Mouse (Mus musculus) embryonic facial prominence, embryonic 12.5 days (tissue): Measurements from ENCODE around the gene Gpc6. TPM values are rescaled to one million over a fixed set of nuclear protein-coding genes. Genes with fewer than 3 reads are reported as not detected.

Experiments
- ATAC-seq: fragments of 200-750 bp; cut with Nextera tagmentation; 2 replicates; pipeline ENCODE4 v1.8.0; 2017; ENCODE audit not compliant: insufficient number of reproducible peaks, insufficient read depth, low FRiP score, low TSS enrichment
- H3K27ac ChIP-seq: fragments of 300-500 bp; sonication (generic); 2 replicates; pipeline ENCODE4 v1.5.1; 2016; ENCODE audit warnings: mild to moderate bottlenecking
- H3K27me3 ChIP-seq: fragments of 300-500 bp; sonication (generic); 2 replicates; pipeline ENCODE4 v1.6.1; 2016; ENCODE audit warnings: mild to moderate bottlenecking, moderate library complexity
- H3K36me3 ChIP-seq: fragments of 300-500 bp; sonication (generic); 2 replicates; pipeline ENCODE4 v1.6.1; 2016; ENCODE audit warnings: mild to moderate bottlenecking
- H3K4me1 ChIP-seq: fragments of 300-500 bp; sonication (generic); 2 replicates; pipeline ENCODE4 v1.6.1; 2016
- H3K4me2 ChIP-seq: fragments of 300-500 bp; sonication (generic); replicated peaks from 2 replicates; pipeline ENCODE4 v1.6.1; 2016; ENCODE audit warnings: mild to moderate bottlenecking, moderate library complexity
- H3K4me3 ChIP-seq: fragments of 300-500 bp; sonication (generic); 2 replicates; pipeline ENCODE4 v1.5.1; 2016; ENCODE audit warnings: mild to moderate bottlenecking
- H3K9ac ChIP-seq: fragments of 300-500 bp; sonication (generic); 2 replicates; pipeline ENCODE4 v1.6.1; 2016; ENCODE audit warnings: mild to moderate bottlenecking, moderate library complexity
- H3K9me3 ChIP-seq: fragments of 300-500 bp; sonication (generic); 2 replicates; pipeline ENCODE4 v1.6.1; 2016; ENCODE audit warnings: mild to moderate bottlenecking, moderate library complexity
- WGBS: fragments of 180-500 bp; shearing (Covaris S2); methylation state at CpG from one replicate; pipeline ENCODE4 v1.1.7; 2016; 5-methylcytosine and 5-hydroxymethylcytosine counted together
- polyA plus RNA-seq: library from polyadenylated mRNA; unstranded; fragments of >200 nt; fragmentation: Nextera tagmentation; extraction: Ambion mirVana; gene quantifications from 2 replicates; pipeline ENCODE4 v1.2.1, GENCODE M21; 2016

The Gpc6 gene
- polyA plus RNA-seq, 1 experiment from 2014 or later = 76.9 TPM

- Histone ChIP-seq H3K9ac (no peak overlapping the region), H3K4me2 (no peak overlapping the region), H3K27me3 (no peaks in the 10 kb centered on the region), H3K4me1 (peaks cover 15% of the 10 kb centered on the region), H3K27ac (peak overlapping the region; percentile 17; the same call in 1 of the 2 replicates), H3K36me3 (no peaks in the 10 kb centered on the region), H3K9me3 (no peaks in the 10 kb centered on the region), H3K4me3 (no peak overlapping the region)
- no peak for ATAC-seq
- WGBS = 83% methylated on average over 2 of the region's 2 CpGs
Measured at GRCm38 (mm10) chr14:117651938-117652337, 726.8 kb downstream of the Gpc6 start.

DNA sequence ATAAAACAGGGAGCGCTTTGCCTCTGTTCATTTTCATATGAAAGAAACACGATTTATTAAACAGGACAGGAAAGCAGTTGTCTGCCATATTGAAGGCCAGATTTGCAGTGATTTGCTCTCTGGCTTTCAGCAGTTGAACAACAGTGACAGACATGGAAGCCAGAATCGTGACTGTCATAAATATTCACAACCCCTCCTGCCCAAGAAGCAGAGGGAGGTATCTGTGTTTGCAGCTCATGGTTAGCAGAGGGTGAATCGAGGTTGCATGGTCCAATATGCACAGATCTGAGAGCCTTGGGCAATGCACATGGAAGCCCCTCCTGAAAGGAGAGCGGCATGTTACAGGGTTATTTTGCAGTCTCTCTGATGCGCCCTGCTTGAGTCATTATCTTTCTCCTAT is 730.3 kb downstream of the Gpc6 start:
- WGBS = 82% methylated on average over 6 of the region's 6 CpGs
- no peak overlapping the region for H3K4me2 ChIP-seq
- H3K27ac ChIP-seq = no peak overlapping the region
- H3K9me3 ChIP-seq = no peaks in the 10 kb centered on the region
- no peak overlapping the region for H3K9ac ChIP-seq
- peaks cover 7% of the 10 kb centered on the region; the same call in 1 of the 2 replicates for H3K4me1 ChIP-seq
- H3K4me3 ChIP-seq = no peak overlapping the region
- H3K27me3 ChIP-seq = no peaks in the 10 kb centered on the region
- no peaks in the 10 kb centered on the region for H3K36me3 ChIP-seq
- no peak for ATAC-seq

DNA sequence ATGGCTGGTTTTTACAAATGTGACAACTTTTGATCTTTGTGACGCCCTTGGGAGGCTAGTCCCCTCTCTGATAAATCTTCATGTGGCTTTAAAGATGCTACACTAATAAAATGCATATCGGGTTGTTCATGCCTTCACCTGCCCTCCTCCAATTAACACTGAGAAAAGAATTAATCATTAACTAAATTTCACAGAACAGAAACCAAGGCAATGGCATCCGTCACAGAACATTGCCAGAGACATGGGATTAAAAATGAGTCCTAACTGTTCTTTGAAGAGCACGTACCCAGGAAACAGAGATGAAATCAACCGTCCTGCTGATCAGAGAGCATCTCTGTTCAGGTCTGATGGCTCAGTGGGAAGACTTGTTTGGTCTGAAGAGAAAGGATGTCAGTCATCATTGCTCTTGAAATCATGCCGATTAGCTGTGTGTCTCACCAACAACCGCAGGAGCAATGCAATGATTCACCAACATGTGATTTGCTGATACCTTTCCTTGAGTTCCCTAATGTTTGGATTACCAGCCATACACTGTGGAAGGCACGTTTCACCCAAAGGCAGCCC is 734.2 kb downstream of the Gpc6 start:
- Histone ChIP-seq H3K9me3 (no peaks in the 10 kb centered on the region), H3K4me1 (no peaks in the 10 kb centered on the region), H3K4me2 (no peak overlapping the region), H3K27ac (no peak overlapping the region), H3K9ac (no peak overlapping the region), H3K27me3 (no peaks in the 10 kb centered on the region), H3K4me3 (no peak overlapping the region), H3K36me3 (no peaks in the 10 kb centered on the region)
- WGBS = 87% methylated on average over 8 of the region's 8 CpGs
- ATAC-seq = no peak

DNA sequence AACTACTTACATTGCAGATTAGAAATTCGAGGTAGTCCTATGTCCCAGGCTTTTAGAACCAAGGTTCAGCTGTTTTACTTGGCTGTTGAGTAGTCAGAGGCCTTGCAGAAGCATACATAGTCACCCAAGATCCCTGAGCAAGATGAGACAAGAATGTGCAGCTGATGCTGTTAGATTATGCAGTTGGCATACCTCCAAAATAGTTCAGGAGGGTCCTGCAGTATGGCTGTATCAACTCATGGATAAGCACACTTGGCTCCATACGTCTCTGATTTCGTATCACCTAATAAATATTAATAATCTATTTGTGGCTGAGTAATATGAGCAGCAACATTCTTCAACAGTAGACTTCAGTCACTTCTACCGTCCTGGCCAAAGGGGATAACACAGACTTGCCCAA is 737.1 kb downstream of the Gpc6 start:
- 77% methylated on average over 4 of the region's 4 CpGs for WGBS
- no peak for ATAC-seq
- Histone ChIP-seq H3K4me1 (no peaks in the 10 kb centered on the region), H3K4me3 (no peak overlapping the region), H3K9ac (no peak overlapping the region), H3K9me3 (no peaks in the 10 kb centered on the region), H3K4me2 (no peak overlapping the region), H3K27ac (no peak overlapping the region), H3K36me3 (no peaks in the 10 kb centered on the region), H3K27me3 (no peaks in the 10 kb centered on the region)

- H3K4me2 ChIP-seq = no peak overlapping the region
- 76% methylated on average over 4 of the region's 4 CpGs for WGBS
- H3K4me3 ChIP-seq = no peak overlapping the region
- no peak overlapping the region for H3K27ac ChIP-seq
- no peak for ATAC-seq
- H3K4me1 ChIP-seq = no peaks in the 10 kb centered on the region
- H3K9ac ChIP-seq = no peak overlapping the region
- no peaks in the 10 kb centered on the region for H3K36me3 ChIP-seq
- no peaks in the 10 kb centered on the region for H3K27me3 ChIP-seq
- H3K9me3 ChIP-seq = no peaks in the 10 kb centered on the region
Measured at GRCm38 (mm10) chr14:117664796-117665195, 739.7 kb downstream of the Gpc6 start.

- 95% methylated on average over 2 of the region's 2 CpGs for WGBS
- Histone ChIP-seq H3K4me2 (no peak overlapping the region), H3K4me1 (no peaks in the 10 kb centered on the region), H3K9me3 (no peaks in the 10 kb centered on the region), H3K27me3 (no peaks in the 10 kb centered on the region), H3K36me3 (no peaks in the 10 kb centered on the region), H3K4me3 (no peak overlapping the region), H3K9ac (no peak overlapping the region), H3K27ac (no peak overlapping the region)
- ATAC-seq = no peak
Measured at GRCm38 (mm10) chr14:117666126-117666525, 741.0 kb downstream of the Gpc6 start.

GRCm38 (mm10) chr14:117673541-117673940 is 748.4 kb downstream of the Gpc6 start:
- Histone ChIP-seq H3K4me3 (no peak overlapping the region), H3K4me2 (no peak overlapping the region), H3K36me3 (no peaks in the 10 kb centered on the region), H3K9ac (no peak overlapping the region), H3K4me1 (no peaks in the 10 kb centered on the region), H3K27ac (no peak overlapping the region), H3K27me3 (no peaks in the 10 kb centered on the region), H3K9me3 (no peaks in the 10 kb centered on the region)
- ATAC-seq = no peak
- WGBS = 93% methylated on average over 7 of the region's 7 CpGs

GRCm38 (mm10) chr14:117674482-117674881 is 749.4 kb downstream of the Gpc6 start:
- no peaks in the 10 kb centered on the region for H3K27me3 ChIP-seq
- no peak overlapping the region for H3K4me2 ChIP-seq
- H3K9me3 ChIP-seq = no peaks in the 10 kb centered on the region
- no peaks in the 10 kb centered on the region for H3K4me1 ChIP-seq
- ATAC-seq = no peak
- H3K27ac ChIP-seq = no peak overlapping the region
- no peak overlapping the region for H3K9ac ChIP-seq
- H3K4me3 ChIP-seq = no peak overlapping the region
- H3K36me3 ChIP-seq = no peaks in the 10 kb centered on the region
- WGBS = 83% methylated on average over 3 of the region's 3 CpGs

GRCm38 (mm10) chr14:117679926-117680325 is 754.8 kb downstream of the Gpc6 start:
- ATAC-seq = no peak
- no peak overlapping the region for H3K27ac ChIP-seq
- 0 out of 2 replicates have a peak, but pooled peaks cover 3% of the 10 kb centered on the region for H3K4me1 ChIP-seq
- no peaks in the 10 kb centered on the region for H3K27me3 ChIP-seq
- no peaks in the 10 kb centered on the region for H3K36me3 ChIP-seq
- H3K9ac ChIP-seq = no peak overlapping the region
- 71% methylated on average over 3 of the region's 3 CpGs for WGBS
- H3K9me3 ChIP-seq = no peaks in the 10 kb centered on the region
- no peak overlapping the region for H3K4me2 ChIP-seq
- H3K4me3 ChIP-seq = no peak overlapping the region

GRCm38 (mm10) chr14:117681321-117681921 is 756.3 kb downstream of the Gpc6 start:
- no peak overlapping the region for H3K9ac ChIP-seq
- 0 out of 2 replicates have a peak, but pooled peaks have one; percentile 47 for ATAC-seq
- no peak overlapping the region for H3K4me3 ChIP-seq
- no peaks in the 10 kb centered on the region for H3K27me3 ChIP-seq
- 48% methylated on average over 5 of the region's 5 CpGs for WGBS
- no peaks in the 10 kb centered on the region for H3K9me3 ChIP-seq
- H3K36me3 ChIP-seq = no peaks in the 10 kb centered on the region
- H3K4me2 ChIP-seq = no peak overlapping the region
- no peak overlapping the region for H3K27ac ChIP-seq
- 0 out of 2 replicates have a peak, but pooled peaks cover 3% of the 10 kb centered on the region for H3K4me1 ChIP-seq

GRCm38 (mm10) chr14:117683149-117683548 is 758.0 kb downstream of the Gpc6 start:
- ATAC-seq = no peak
- Histone ChIP-seq H3K27me3 (no peaks in the 10 kb centered on the region), H3K4me3 (no peak overlapping the region), H3K27ac (no peak overlapping the region), H3K4me1 (0 out of 2 replicates have a peak, but pooled peaks cover 3% of the 10 kb centered on the region), H3K9me3 (no peaks in the 10 kb centered on the region), H3K4me2 (no peak overlapping the region), H3K36me3 (no peaks in the 10 kb centered on the region), H3K9ac (no peak overlapping the region)
- WGBS = 95% methylated on average over 4 of the region's 4 CpGs

GRCm38 (mm10) chr14:117689848-117690247 is 764.7 kb downstream of the Gpc6 start:
- no peak for ATAC-seq
- Histone ChIP-seq H3K4me1 (peaks cover 3% of the 10 kb centered on the region), H3K36me3 (no peaks in the 10 kb centered on the region), H3K9ac (no peak overlapping the region), H3K9me3 (no peaks in the 10 kb centered on the region), H3K4me3 (no peak overlapping the region), H3K27ac (no peak overlapping the region), H3K27me3 (no peaks in the 10 kb centered on the region), H3K4me2 (no peak overlapping the region)
- 90% methylated on average over 6 of the region's 6 CpGs for WGBS
